Comparison of ENCODE assay signal across 10 mouse cellular contexts in genomic region chr19:41724831-41725470, GRCm38 (mm10). TPM values are rescaled to one million over a fixed set of nuclear protein-coding genes. Genes with fewer than 3 reads are reported as not detected.
DNase-seq lines count a peak whose midpoint lies in the region; ATAC-seq and TF ChIP-seq lines count a peak whose summit lies in the region.
"Had no signal": no experiment of that assay in that cellular context is flagged by ENCODE, and none has a peak within 500 bp of the region (broad histone marks: within the 10 kb centered on the region; RNA-seq: fewer than 3 reads in every experiment).

No protein-coding gene starts in this region.

- H3K4me3 ChIP-seq in ES-E14 (ENCODE audit: insufficient read depth in 1 of 2, low read depth in 1 of 2, low read length in 2 of 2, poor library complexity in 1 of 2, severe bottlenecking in 1 of 2), result no peak overlapping the region
- H3K4me3 ChIP-seq in hindbrain, embryonic 14.5 days (replicated peaks; ENCODE audit: low read length), result no peak overlapping the region
- H3K4me3 ChIP-seq in neural tube, embryonic 13.5 days, result no peak overlapping the region
- H3K4me3 ChIP-seq: heart, embryonic 13.5 days had no signal

- no peak overlapping the region for H3K27ac ChIP-seq in ES-E14 (ENCODE audit: insufficient read depth, low read depth, low read length, poor library complexity, severe bottlenecking)
- peak overlapping the region; percentile 62 for H3K27ac ChIP-seq in hindbrain, embryonic 14.5 days
- H3K27ac ChIP-seq in neural tube, embryonic 13.5 days (replicated peaks), result peak overlapping the region; percentile 81
- H3K27ac ChIP-seq: heart, embryonic 13.5 days had no signal

- H3K27me3 ChIP-seq in hindbrain, embryonic 14.5 days (ENCODE audit: control insufficient read depth, insufficient read depth, low read length), result no peaks in the 10 kb centered on the region
- no peaks in the 10 kb centered on the region for H3K27me3 ChIP-seq in neural tube, embryonic 13.5 days

- WGBS in hindbrain, embryonic 14.5 days, result 25% methylated on average over 9 of the region's 9 CpGs
- 24% methylated on average over 9 of the region's 9 CpGs for WGBS in neural tube, embryonic 13.5 days

- TF ChIP-seq POLR2A in brain, embryonic 14.5 days (IDR thresholded peaks at IDR 0.05; ENCODE audit: borderline replicate concordance, extremely low read depth, insufficient read depth, insufficient read length, poor library complexity, severe bottlenecking), result no peak

- TF ChIP-seq CTCF in brain, embryonic 14.5 days (IDR thresholded peaks at IDR 0.05; ENCODE audit: borderline replicate concordance, extremely low read depth, insufficient read depth, insufficient read length), result no peak

- H3K9me3 ChIP-seq in ES-E14 (ENCODE audit: control insufficient read depth, insufficient read depth, low read depth, low read length), result no peaks in the 10 kb centered on the region
- no peaks in the 10 kb centered on the region for H3K9me3 ChIP-seq in hindbrain, embryonic 14.5 days (ENCODE audit: control insufficient read depth, low read length)
- no peaks in the 10 kb centered on the region for H3K9me3 ChIP-seq in neural tube, embryonic 13.5 days
- H3K9me3 ChIP-seq: heart, embryonic 13.5 days had no signal

- in situ Hi-C loops in ES-E14 (cut with MboI; ENCODE audit: low sequenced_read_pairs in 2 of 2, unreplicated experiment in 2 of 2), result no loop called here

- peak; percentile 61 for ATAC-seq in hindbrain, embryonic 14.5 days (ENCODE audit: low FRiP score)
- ATAC-seq in neural tube, embryonic 13.5 days (ENCODE audit: low read depth), result peak; percentile 54; the same call in 1 of the 2 replicates
- ATAC-seq in erythroid progenitor cell, adult 5-6 weeks (replicated peaks; ENCODE audit: low FRiP score, poor library complexity, severe bottlenecking), result no peak
- no peak for ATAC-seq in activated CD4-positive, CD25-positive, alpha-beta regulatory T cell, adult 4 months

- peak; percentile 68 for DNase-seq in ES-E14 (ENCODE audit: low read depth, low spot score)
- DNase-seq in brain, embryonic 14.5 days (ENCODE audit: low read depth), result peak; percentile 82
- DNase-seq in hindbrain, embryonic 14.5 days (ENCODE audit: low spot score), result no peak
- no peak for DNase-seq in B cell, adult 2 months
- no peak for DNase-seq in kidney, postnatal 14 days
- DNase-seq: left cerebral cortex, postnatal 4 days had no signal

- peaks cover 0 to 5% of the 10 kb centered on the region in 2 experiments; a peak in 1 of 4 replicates for H3K4me1 ChIP-seq in ES-E14 (ENCODE audit: control insufficient read depth in 2 of 2, insufficient read depth in 2 of 2, low read length in 2 of 2, poor library complexity in 1 of 2)
- peaks cover 9% of the 10 kb centered on the region for H3K4me1 ChIP-seq in hindbrain, embryonic 14.5 days (replicated peaks; ENCODE audit: control insufficient read depth, insufficient read depth, low read length)
- peaks cover 25% of the 10 kb centered on the region for H3K4me1 ChIP-seq in neural tube, embryonic 13.5 days (replicated peaks)

- no peak overlapping the region for H3K4me2 ChIP-seq in hindbrain, embryonic 14.5 days (replicated peaks)
- H3K4me2 ChIP-seq in neural tube, embryonic 13.5 days, result no peak overlapping the region
- H3K4me2 ChIP-seq: heart, embryonic 13.5 days had no signal

- H3K36me3 ChIP-seq in ES-E14 (ENCODE audit: control insufficient read depth, insufficient read depth, low read length, poor library complexity, severe bottlenecking), result no peaks in the 10 kb centered on the region
- H3K36me3 ChIP-seq in hindbrain, embryonic 14.5 days (replicated peaks; ENCODE audit: control insufficient read depth, insufficient read depth), result no peaks in the 10 kb centered on the region; the same call in 1 of the 2 replicates
- H3K36me3 ChIP-seq in neural tube, embryonic 13.5 days, result peaks cover 31% of the 10 kb centered on the region
- H3K36me3 ChIP-seq: heart, embryonic 13.5 days had no signal

- H3K9ac ChIP-seq in ES-E14 (ENCODE audit: insufficient read depth, low read depth, low read length, poor library complexity, severe bottlenecking), result no peak overlapping the region
- no peak overlapping the region for H3K9ac ChIP-seq in hindbrain, embryonic 14.5 days
- H3K9ac ChIP-seq in neural tube, embryonic 13.5 days, result no peak overlapping the region
- H3K9ac ChIP-seq: heart, embryonic 13.5 days had no signal

TF ChIP-seq in ES-E14, 5 proteins besides CTCF, POLR2A, EP300 and RAD21:
- no peak for TF ChIP-seq ZNF384 (IDR thresholded peaks at IDR 0.05; ENCODE audit: low read depth, low read length)
- no peak for TF ChIP-seq MAFK (IDR thresholded peaks at IDR 0.05; ENCODE audit: insufficient read depth, low read depth, low read length)
- no peak for TF ChIP-seq HCFC1 (IDR thresholded peaks at IDR 0.05; ENCODE audit: borderline replicate concordance, insufficient read depth, low read length)
- no peak for TF ChIP-seq CHD2 (IDR thresholded peaks at IDR 0.05; ENCODE audit: low read depth, low read length)
- TF ChIP-seq ZC3H11A (IDR thresholded peaks at IDR 0.05; ENCODE audit: borderline replicate concordance, low read depth, low read length), result no peak
TF ChIP-seq in ES-E14: peak in this region for 0.

RNA-seq across cellular contexts. Expression of gene Slit1, which starts 18.5 kb away (rescaled TPM):
- total RNA-seq in ES-E14 (2012; rRNA removed), result 1.2 and 1.4 TPM in 2 replicates
- 31.8 and 51.5 TPM in 2 replicates for polyA plus RNA-seq in brain, embryonic 14.5 days (2012; rRNA removed)
- 31.7 and 36.4 TPM in 2 replicates for polyA plus RNA-seq in hindbrain, embryonic 14.5 days (2014; fragmentation: Nextera tagmentation; extraction: Ambion mirVana)
- polyA plus RNA-seq in neural tube, embryonic 13.5 days (2015; fragmentation: Nextera tagmentation; extraction: Ambion mirVana), result 34.2 and 35.8 TPM in 2 replicates
- total RNA-seq in erythroid progenitor cell, adult 5-6 weeks (2015; ENCODE audit: low replicate concordance), result 1.1 and 1.7 TPM in 2 replicates
- total RNA-seq in erythroid progenitor cell, adult 5-6 weeks (2017; ENCODE audit: low replicate concordance), result 1.0 and 1.6 TPM in 2 replicates
- polyA plus RNA-seq in activated CD4-positive, CD25-positive, alpha-beta regulatory T cell, adult 4 months (2017; shearing (Covaris generic)), result under 1 TPM in 1 of 2 experiments, not detected in 1; 0.08 TPM

Comparison
In these comparisons a context has a peak if more than half of its experiments do, and no peak if none do; other contexts are left out.
1. DNase-seq: peak in ES-E14 (single experiment) and brain, embryonic 14.5 days (single experiment); none in hindbrain, embryonic 14.5 days (single experiment), B cell, adult 2 months (0 of 2) and kidney, postnatal 14 days (single experiment).
2. ATAC-seq: peak in hindbrain, embryonic 14.5 days (single experiment) and neural tube, embryonic 13.5 days (single experiment); none in erythroid progenitor cell, adult 5-6 weeks (single experiment) and activated CD4-positive, CD25-positive, alpha-beta regulatory T cell, adult 4 months (single experiment).
3. RNA of gene Slit1, which starts 18.5 kb away (polyA plus RNA-seq): 31.8 to 51.5 TPM in brain, embryonic 14.5 days, 31.7 to 36.4 TPM in hindbrain, embryonic 14.5 days and 34.2 to 35.8 TPM in neural tube, embryonic 13.5 days; 0.08 TPM in activated CD4-positive, CD25-positive, alpha-beta regulatory T cell, adult 4 months; every median in the first group is over 10 times any median in the second.